Mouse (Mus musculus) cerebellum, adult 2 months (tissue): Measurements from ENCODE around the gene Gm9970. TPM values are rescaled to one million over a fixed set of nuclear protein-coding genes. Genes with fewer than 3 reads are reported as not detected.
A peak's percentile ranks its signal among the peaks of the same experiment; 100 is the strongest.

ENCODE experiments used
- DNase-seq, 2 experiments: peaks; one replicate each; pipeline ENCODE4 v3.0.0; 2021
- H3K27ac ChIP-seq: fragments of 200-500 bp; 2 replicates; pipeline ENCODE4 v1.5.1; 2012; ENCODE audit warnings: low read length, control low read depth, inconsistent platforms; ENCODE audit not compliant: insufficient read depth
- H3K27me3 ChIP-seq: fragments of 200-500 bp; 2 replicates; pipeline ENCODE4 v1.6.1; 2012; ENCODE audit warnings: inconsistent platforms, mild to moderate bottlenecking, low read length, moderate library complexity; ENCODE audit not compliant: control insufficient read depth, insufficient read depth
- H3K4me1 ChIP-seq: fragments of 200-500 bp; 2 replicates; pipeline ENCODE4 v1.6.1; 2011; ENCODE audit warnings: low read length; ENCODE audit not compliant: control insufficient read depth, insufficient read depth
- H3K4me3 ChIP-seq: fragments of 200-500 bp; replicated peaks from 2 replicates; pipeline ENCODE3; 2011; ENCODE audit warnings: mild to moderate bottlenecking, low read depth, low read length, control low read depth; ENCODE audit not compliant: insufficient read depth
- CTCF ChIP-seq: fragments of 200-500 bp; IDR thresholded peaks from 2 replicates; pipeline ENCODE4 v1.5.1; 2011; ENCODE audit warnings: low read depth, mild to moderate bottlenecking, control low read depth, low read length, moderate library complexity, borderline replicate concordance; ENCODE audit not compliant: insufficient read depth
- POLR2A ChIP-seq: fragments of 200-500 bp; IDR thresholded peaks from 2 replicates; pipeline ENCODE4 v1.6.1; 2011; ENCODE audit warnings: low read length, control low read depth, borderline replicate concordance; ENCODE audit not compliant: insufficient read depth
- WGBS: fragments of 180-500 bp; shearing (Covaris S2); methylation state at CpG from one replicate; pipeline ENCODE4 v1.1.7; 2018; 5-methylcytosine and 5-hydroxymethylcytosine counted together
- polyA plus RNA-seq: library from polyadenylated mRNA; depleted of rRNA; stranded (reverse); fragments of >200 nt; gene quantifications from 2 replicates; pipeline ENCODE4 v1.2.3, GENCODE M21; 2012

Gm9970 gene
- polyA plus RNA-seq, 1 experiment = not detected

- H3K27ac ChIP-seq = no peak overlapping the region
- 65% methylated on average over 10 of the region's 10 CpGs for WGBS
- H3K4me3 ChIP-seq = peak overlapping the region; percentile 32
- no peaks in the 10 kb centered on the region for H3K27me3 ChIP-seq
- DNase-seq = no peak
- no peaks in the 10 kb centered on the region; the same call in 1 of the 2 replicates for H3K4me1 ChIP-seq
- TF ChIP-seq POLR2A = no peak
- no peak for TF ChIP-seq CTCF
Observed at GRCm38 (mm10) chr5:31252151-31252550, 11.1 kb upstream of the Gm9970 start.

GRCm38 (mm10) chr5:31251541-31252101 lies 10.6 kb upstream of the Gm9970 start, which contains the start of gene Krtcap3:
Gene Krtcap3, plus strand, starts transcription at chr5:31251691.
- peak within 1 kb of the TSS; percentile 32 for H3K4me3 ChIP-seq
- TF ChIP-seq POLR2A (no peak), CTCF (no peak)
- peak; percentile 32 to 44 for DNase-seq
- H3K4me1 ChIP-seq = no peaks in the 10 kb centered on the region; the same call in 1 of the 2 replicates
- WGBS = 35% methylated on average over 47 of the region's 47 CpGs
- no peak within 1 kb of the TSS for H3K27ac ChIP-seq
- no peaks in the 10 kb centered on the region for H3K27me3 ChIP-seq

GRCm38 (mm10) chr5:31250716-31251115 lies 9.7 kb upstream of the Gm9970 start:
- no peak for DNase-seq
- Histone ChIP-seq H3K4me3 (no peak overlapping the region), H3K27me3 (no peaks in the 10 kb centered on the region), H3K4me1 (no peaks in the 10 kb centered on the region; the same call in 1 of the 2 replicates), H3K27ac (no peak overlapping the region)
- no peak for TF ChIP-seq POLR2A
- no peak for TF ChIP-seq CTCF
- WGBS = 23% methylated on average over 4 of the region's 4 CpGs

GRCm38 (mm10) chr5:31242191-31242590 lies 1.2 kb upstream of the Gm9970 start:
- no peak for DNase-seq
- Histone ChIP-seq H3K4me1 (no peaks in the 10 kb centered on the region; the same call in 1 of the 2 replicates), H3K27me3 (no peaks in the 10 kb centered on the region), H3K27ac (no peak overlapping the region), H3K4me3 (peak overlapping the region; percentile 20)
- TF ChIP-seq POLR2A (no peak), CTCF (no peak)
- WGBS = 17% methylated on average over 10 of the region's 10 CpGs

- 1% methylated on average over 13 of the region's 13 CpGs for WGBS
- Histone ChIP-seq H3K27me3 (no peaks in the 10 kb centered on the region), H3K4me3 (peak overlapping the region; percentile 83), H3K4me1 (no peaks in the 10 kb centered on the region; the same call in 1 of the 2 replicates), H3K27ac (no peak overlapping the region)
- no peak for DNase-seq
- no peak for TF ChIP-seq POLR2A
- no peak for TF ChIP-seq CTCF
Observed at GRCm38 (mm10) chr5:31241522-31242034, 546 bp upstream of the Gm9970 start.

- no peak overlapping the region for H3K4me3 ChIP-seq
- DNase-seq = no peak
- H3K27ac ChIP-seq = no peak overlapping the region
- no peaks in the 10 kb centered on the region for H3K4me1 ChIP-seq
- WGBS = 71% methylated on average over 1 of the region's 1 CpGs
- H3K27me3 ChIP-seq = no peaks in the 10 kb centered on the region
- no peak for TF ChIP-seq POLR2A
- no peak for TF ChIP-seq CTCF
Observed at GRCm38 (mm10) chr5:31226641-31227040, 14.4 kb downstream of the Gm9970 start.

- Histone ChIP-seq H3K4me3 (no peak overlapping the region), H3K27ac (no peak overlapping the region), H3K27me3 (no peaks in the 10 kb centered on the region), H3K4me1 (peaks cover 2% of the 10 kb centered on the region; the same call in 1 of the 2 replicates)
- no peak for TF ChIP-seq CTCF
- WGBS = 94% methylated on average over 9 of the region's 9 CpGs
- DNase-seq = no peak
Observed at GRCm38 (mm10) chr5:31222696-31223095, 18.3 kb downstream of the Gm9970 start.

GRCm38 (mm10) chr5:31221304-31221945 lies 19.6 kb downstream of the Gm9970 start:
- DNase-seq = peak in 1 of 2 experiments; percentile 24
- no peak for TF ChIP-seq POLR2A
- no peak for TF ChIP-seq CTCF
- H3K27me3 ChIP-seq = no peaks in the 10 kb centered on the region
- 12% methylated on average over 11 of the region's 11 CpGs for WGBS
- peak overlapping the region; percentile 67; the same call in 1 of the 2 replicates for H3K27ac ChIP-seq
- peaks cover 2% of the 10 kb centered on the region; the same call in 1 of the 2 replicates for H3K4me1 ChIP-seq
- peak overlapping the region; percentile 90 for H3K4me3 ChIP-seq
